Mouse (Mus musculus) kidney, adult 2 months (tissue): ENCODE measurements around the gene March11.

Experiments
- CTCF ChIP-seq: fragments of 200-500 bp; conservative IDR thresholded peaks from 2 replicates; pipeline ENCODE4 v1.5.1; 2011; ENCODE audit warnings: low read depth, mild to moderate bottlenecking, control low read depth, low read length, moderate library complexity, mixed read lengths; ENCODE audit not compliant: insufficient read depth, insufficient read length
- POLR2A ChIP-seq: fragments of 200-500 bp; IDR thresholded peaks from one replicate; pipeline ENCODE4 v1.6.1; 2011; ENCODE audit warnings: low read depth, low read length, control low read depth

DNA sequence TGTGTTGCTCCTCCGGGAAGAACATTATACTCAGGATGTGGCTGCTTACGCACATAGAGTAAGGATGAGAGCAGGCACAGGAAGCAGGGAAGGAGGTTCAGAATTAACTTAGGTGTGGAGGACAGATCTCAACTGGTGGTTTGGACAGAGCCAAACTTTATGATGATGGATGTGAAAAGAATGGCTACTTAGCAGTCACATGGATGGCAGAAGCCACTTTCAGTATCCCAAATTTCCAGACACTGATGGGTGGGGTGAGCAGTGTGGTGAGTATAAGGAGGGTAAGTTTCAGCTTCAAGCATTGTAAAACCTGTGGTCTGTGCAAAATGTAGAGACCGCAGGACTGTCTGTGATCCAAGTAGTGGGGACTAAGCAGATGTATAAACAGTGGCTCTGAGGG is 71.0 kb downstream of the March11 start:
- TF ChIP-seq CTCF (no peak), POLR2A (no peak)
